Mouse (Mus musculus) urinary bladder, postnatal 10 days (tissue): ENCODE results near the gene Tmem132d.

Source experiments
- DNase-seq: peaks from one replicate; pipeline ENCODE4 v3.0.0; 2022; ENCODE audit warnings: low spot score

The Tmem132d gene

GRCm38 (mm10) chr5:127926686-127927085 is 506.2 kb downstream of the Tmem132d start:
- DNase-seq = no peak

- no peak for DNase-seq
These were observed 508.8 kb downstream of the Tmem132d start for GRCm38 (mm10) chr5:127924106-127924505.

- no peak for DNase-seq
These were observed 513.7 kb downstream of the Tmem132d start for GRCm38 (mm10) chr5:127919171-127919570.

GRCm38 (mm10) chr5:127918376-127918775 is 514.5 kb downstream of the Tmem132d start:
- no peak for DNase-seq

- no peak for DNase-seq
These were observed 518.7 kb downstream of the Tmem132d start for GRCm38 (mm10) chr5:127914157-127914556.

GRCm38 (mm10) chr5:127911603-127912002 is 521.3 kb downstream of the Tmem132d start:
- no peak for DNase-seq

- DNase-seq = no peak
These were observed 522.5 kb downstream of the Tmem132d start for GRCm38 (mm10) chr5:127910356-127910755.

GRCm38 (mm10) chr5:127895176-127895575 is 537.7 kb downstream of the Tmem132d start:
- DNase-seq = no peak

- DNase-seq = no peak
These were observed 547.0 kb downstream of the Tmem132d start for GRCm38 (mm10) chr5:127885566-127886505.

GRCm38 (mm10) chr5:127883021-127883420 is 549.9 kb downstream of the Tmem132d start:
- no peak for DNase-seq

GRCm38 (mm10) chr5:127874461-127874860 is 558.4 kb downstream of the Tmem132d start:
- no peak for DNase-seq

GRCm38 (mm10) chr5:127865157-127865556 is 567.7 kb downstream of the Tmem132d start:
- DNase-seq = no peak

- DNase-seq = no peak
These were observed 573.2 kb downstream of the Tmem132d start for GRCm38 (mm10) chr5:127859719-127860118.

- no peak for DNase-seq
These were observed 580.6 kb downstream of the Tmem132d start for GRCm38 (mm10) chr5:127852305-127852704.

- DNase-seq = no peak
These were observed 601.1 kb downstream of the Tmem132d start for GRCm38 (mm10) chr5:127831791-127832190.

- no peak for DNase-seq
These were observed 602.0 kb downstream of the Tmem132d start for GRCm38 (mm10) chr5:127830831-127831230.

GRCm38 (mm10) chr5:127828756-127829155 is 604.1 kb downstream of the Tmem132d start:
- no peak for DNase-seq

- no peak for DNase-seq
These were observed 610.9 kb downstream of the Tmem132d start for GRCm38 (mm10) chr5:127821960-127822359.

- no peak for DNase-seq
These were observed 617.6 kb downstream of the Tmem132d start for GRCm38 (mm10) chr5:127815292-127815691.

GRCm38 (mm10) chr5:127807419-127807818 is 625.5 kb downstream of the Tmem132d start:
- no peak for DNase-seq

- DNase-seq = no peak
These were observed 626.0 kb downstream of the Tmem132d start for GRCm38 (mm10) chr5:127806850-127807249.

- no peak for DNase-seq
These were observed 632.0 kb downstream of the Tmem132d start for GRCm38 (mm10) chr5:127800907-127801306.

GRCm38 (mm10) chr5:127781221-127781620 is 651.7 kb downstream of the Tmem132d start:
- no peak for DNase-seq

GRCm38 (mm10) chr5:127775749-127776148 is 657.1 kb downstream of the Tmem132d start:
- DNase-seq = no peak
